ENCODE assay signal across 8 mouse cellular contexts in the genomic region with DNA sequence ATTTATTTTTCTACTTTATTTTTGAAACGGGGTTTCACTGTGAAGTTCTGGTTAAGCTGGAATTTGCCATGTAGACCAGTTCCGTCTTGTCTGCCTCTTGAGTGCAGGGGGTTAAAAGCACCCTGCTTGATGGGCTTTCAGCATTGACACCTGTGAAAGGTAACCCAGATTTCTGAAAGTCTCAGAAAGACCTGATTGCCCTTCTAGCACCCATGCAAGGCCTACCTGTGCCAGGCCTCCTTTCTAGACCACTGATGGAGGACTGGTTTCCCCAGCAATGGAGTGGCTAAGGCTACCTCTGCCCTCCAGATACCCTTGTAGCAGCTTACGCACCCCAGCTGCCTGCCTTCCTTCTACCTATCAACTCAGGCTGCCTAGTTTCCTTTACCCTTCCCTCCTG. TPM values are rescaled to one million over a fixed set of nuclear protein-coding genes. Genes with fewer than 3 reads are reported as not detected.
DNase-seq lines count a peak whose midpoint lies in the region; ATAC-seq and TF ChIP-seq lines count a peak whose summit lies in the region.

No protein-coding gene starts in this region.

- no peaks in the 10 kb centered on the region for H3K9me3 ChIP-seq in lung, embryonic 15.5 days
- H3K9me3 ChIP-seq in limb, embryonic 11.5 days (ENCODE audit: control insufficient read depth, low read length), result no peaks in the 10 kb centered on the region
- no peaks in the 10 kb centered on the region for H3K9me3 ChIP-seq in neural tube, embryonic 15.5 days (replicated peaks)

- TF ChIP-seq POLR2A in embryonic fibroblast, embryonic 13.5 days (IDR thresholded peaks at IDR 0.05; ENCODE audit: low read depth, low read length), result no peak

- no peak for ATAC-seq in lung, embryonic 15.5 days (ENCODE audit: borderline replicate concordance, extremely low read depth, low FRiP score, low TSS enrichment)
- no peak for ATAC-seq in limb, embryonic 11.5 days (ENCODE audit: insufficient number of reproducible peaks, low FRiP score, low TSS enrichment, low read depth)
- ATAC-seq in neural tube, embryonic 15.5 days (ENCODE audit: low FRiP score), result no peak

- H3K4me1 ChIP-seq in lung, embryonic 15.5 days, result peaks cover 27% of the 10 kb centered on the region
- peaks cover 6% of the 10 kb centered on the region for H3K4me1 ChIP-seq in embryonic fibroblast, embryonic 13.5 days (ENCODE audit: control insufficient read depth, insufficient read depth, low read length)
- peaks cover 11% of the 10 kb centered on the region for H3K4me1 ChIP-seq in limb, embryonic 11.5 days (ENCODE audit: control insufficient read depth, insufficient read depth, low read length)
- H3K4me1 ChIP-seq in neural tube, embryonic 15.5 days, result peaks cover 35% of the 10 kb centered on the region

- no peaks in the 10 kb centered on the region for H3K27me3 ChIP-seq in lung, embryonic 15.5 days
- no peaks in the 10 kb centered on the region for H3K27me3 ChIP-seq in limb, embryonic 11.5 days (ENCODE audit: control insufficient read depth, insufficient read depth, low read length)
- H3K27me3 ChIP-seq in neural tube, embryonic 15.5 days (replicated peaks), result no peaks in the 10 kb centered on the region

- DNase-seq in lung, postnatal 25 days (ENCODE audit: low spot score), result no peak
- DNase-seq in limb, embryonic 11.5 days (ENCODE audit: low spot score), result no peak
- no peak for DNase-seq in gastrocnemius, postnatal 10 days
- no peak for DNase-seq in yolk sac, embryonic 10.5 days (ENCODE audit: low spot score)
- no peak for DNase-seq in left cerebral cortex, adult 11 months (ENCODE audit: low spot score)

- WGBS in lung, embryonic 15.5 days, result 48% methylated on average over 3 of the region's 3 CpGs
- WGBS in limb, embryonic 11.5 days, result 73% methylated on average over 3 of the region's 3 CpGs
- WGBS in neural tube, embryonic 15.5 days, result 58% methylated on average over 3 of the region's 3 CpGs

- peaks cover 19% of the 10 kb centered on the region for H3K36me3 ChIP-seq in lung, embryonic 15.5 days
- H3K36me3 ChIP-seq in limb, embryonic 11.5 days (ENCODE audit: control insufficient read depth, insufficient read depth, low read length), result peaks cover 9% of the 10 kb centered on the region; the same call in 1 of the 2 replicates
- H3K36me3 ChIP-seq in neural tube, embryonic 15.5 days, result peaks cover 12% of the 10 kb centered on the region

- peak overlapping the region; percentile 97; the same call in 1 of the 2 replicates for H3K27ac ChIP-seq in lung, embryonic 15.5 days
- no peak overlapping the region for H3K27ac ChIP-seq in embryonic fibroblast, embryonic 13.5 days (ENCODE audit: insufficient read depth, low read length)
- peak overlapping the region; percentile 93; the same call in 1 of the 2 replicates for H3K27ac ChIP-seq in limb, embryonic 11.5 days (replicated peaks; ENCODE audit: low read depth, low read length)
- peak overlapping the region; percentile 99; the same call in 1 of the 2 replicates for H3K27ac ChIP-seq in neural tube, embryonic 15.5 days (replicated peaks)

- TF ChIP-seq CTCF in embryonic fibroblast, embryonic 13.5 days (IDR thresholded peaks at IDR 0.05; ENCODE audit: borderline replicate concordance, insufficient read depth, low read length), result no peak

- peak overlapping the region; percentile 85 for H3K4me2 ChIP-seq in lung, embryonic 15.5 days
- peak overlapping the region; percentile 86 for H3K4me2 ChIP-seq in limb, embryonic 11.5 days (ENCODE audit: low read depth, severe bottlenecking)
- peak overlapping the region; percentile 80 for H3K4me2 ChIP-seq in neural tube, embryonic 15.5 days

- peak overlapping the region; percentile 92 for H3K4me3 ChIP-seq in lung, embryonic 15.5 days
- H3K4me3 ChIP-seq in embryonic fibroblast, embryonic 13.5 days (ENCODE audit: insufficient read depth, low read length), result peak overlapping the region; percentile 78
- peak overlapping the region; percentile 91 for H3K4me3 ChIP-seq in limb, embryonic 11.5 days (ENCODE audit: low read depth, low read length)
- peak overlapping the region; percentile 75 for H3K4me3 ChIP-seq in neural tube, embryonic 15.5 days (replicated peaks)

- H3K9ac ChIP-seq in lung, embryonic 15.5 days, result peak overlapping the region; percentile 82
- peak overlapping the region; percentile 95 for H3K9ac ChIP-seq in limb, embryonic 11.5 days (ENCODE audit: low read length)
- peak overlapping the region; percentile 87 for H3K9ac ChIP-seq in neural tube, embryonic 15.5 days (replicated peaks)

RNA-seq across cellular contexts. Expression of gene Atp6v0c, which starts 0.6 kb away (rescaled TPM):
- polyA plus RNA-seq in lung, embryonic 15.5 days (2015; fragmentation: Nextera tagmentation; extraction: Ambion mirVana), result 447 and 455 TPM in 2 replicates
- 382 and 460 TPM in 2 replicates for polyA plus RNA-seq in embryonic fibroblast, embryonic 13.5 days (2011; ENCODE audit: insufficient read length, low read depth, missing spikeins)
- polyA plus RNA-seq in limb, embryonic 11.5 days (2014; fragmentation: Nextera tagmentation; extraction: Ambion mirVana), result 391 and 434 TPM in 2 replicates
- 1,457 and 1,659 TPM in 2 replicates for polyA plus RNA-seq in neural tube, embryonic 15.5 days (2015; fragmentation: Nextera tagmentation; extraction: Ambion mirVana)
- total RNA-seq in gastrocnemius, postnatal 10 days (2021), result 100 to 1,000 TPM; 180 to 191 TPM

RNA-seq across cellular contexts. Expression of gene Amdhd2, which starts 6.6 kb away (rescaled TPM):
- 33.2 and 34.5 TPM in 2 replicates for polyA plus RNA-seq in lung, embryonic 15.5 days (2015; fragmentation: Nextera tagmentation; extraction: Ambion mirVana)
- 26.6 and 31.7 TPM in 2 replicates for polyA plus RNA-seq in embryonic fibroblast, embryonic 13.5 days (2011; ENCODE audit: insufficient read length, low read depth, missing spikeins)
- polyA plus RNA-seq in limb, embryonic 11.5 days (2014; fragmentation: Nextera tagmentation; extraction: Ambion mirVana), result 32.6 and 37.8 TPM in 2 replicates
- polyA plus RNA-seq in neural tube, embryonic 15.5 days (2015; fragmentation: Nextera tagmentation; extraction: Ambion mirVana), result 35.7 and 37.8 TPM in 2 replicates
- 10 to 100 TPM; 12.0 to 16.6 TPM for total RNA-seq in gastrocnemius, postnatal 10 days (2021)

RNA-seq across cellular contexts. Expression of gene Pdpk1, which starts 19.4 kb away (rescaled TPM):
- polyA plus RNA-seq in lung, embryonic 15.5 days (2015; fragmentation: Nextera tagmentation; extraction: Ambion mirVana), result 30.3 and 34.5 TPM in 2 replicates
- 42.6 and 48.9 TPM in 2 replicates for polyA plus RNA-seq in embryonic fibroblast, embryonic 13.5 days (2011; ENCODE audit: insufficient read length, low read depth, missing spikeins)
- 35.5 and 36.5 TPM in 2 replicates for polyA plus RNA-seq in limb, embryonic 11.5 days (2014; fragmentation: Nextera tagmentation; extraction: Ambion mirVana)
- polyA plus RNA-seq in neural tube, embryonic 15.5 days (2015; fragmentation: Nextera tagmentation; extraction: Ambion mirVana), result 63.9 and 68.9 TPM in 2 replicates
- 10 to 100 TPM; 44.2 to 47.0 TPM for total RNA-seq in gastrocnemius, postnatal 10 days (2021)

RNA-seq across cellular contexts. Expression of gene Tbc1d24, which starts 35.2 kb away (rescaled TPM):
- 4.7 and 5.4 TPM in 2 replicates for polyA plus RNA-seq in lung, embryonic 15.5 days (2015; fragmentation: Nextera tagmentation; extraction: Ambion mirVana)
- polyA plus RNA-seq in embryonic fibroblast, embryonic 13.5 days (2011; ENCODE audit: insufficient read length, low read depth, missing spikeins), result 10.9 and 14.0 TPM in 2 replicates
- polyA plus RNA-seq in limb, embryonic 11.5 days (2014; fragmentation: Nextera tagmentation; extraction: Ambion mirVana), result 5.0 and 5.2 TPM in 2 replicates
- 21.0 and 24.0 TPM in 2 replicates for polyA plus RNA-seq in neural tube, embryonic 15.5 days (2015; fragmentation: Nextera tagmentation; extraction: Ambion mirVana)
- total RNA-seq in gastrocnemius, postnatal 10 days (2021), result 1 to 10 TPM; 5.8 to 8.9 TPM

RNA-seq across cellular contexts. Expression of gene Ntn3, which starts 39.2 kb away (rescaled TPM):
- polyA plus RNA-seq in lung, embryonic 15.5 days (2015; fragmentation: Nextera tagmentation; extraction: Ambion mirVana), result 6.1 and 6.7 TPM in 2 replicates
- polyA plus RNA-seq in embryonic fibroblast, embryonic 13.5 days (2011; ENCODE audit: insufficient read length, low read depth, missing spikeins), result 2.9 and 4.1 TPM in 2 replicates
- polyA plus RNA-seq in limb, embryonic 11.5 days (2014; fragmentation: Nextera tagmentation; extraction: Ambion mirVana), result 9.2 and 9.5 TPM in 2 replicates
- polyA plus RNA-seq in neural tube, embryonic 15.5 days (2015; fragmentation: Nextera tagmentation; extraction: Ambion mirVana), result 5.9 and 6.0 TPM in 2 replicates
- 1 to 10 TPM; 1.6 to 2.5 TPM for total RNA-seq in gastrocnemius, postnatal 10 days (2021)
